Mouse (Mus musculus) liver, embryonic 13.5 days (tissue): ENCODE data around the gene Aqp6. TPM values are rescaled to one million over a fixed set of nuclear protein-coding genes. Genes with fewer than 3 reads are reported as not detected.

Source experiments
- ATAC-seq: fragments of 200-750 bp; cut with Nextera tagmentation; 2 replicates; pipeline ENCODE4 v1.8.0; 2017; ENCODE audit warnings: low read depth, mild to moderate bottlenecking, moderate number of reproducible peaks, moderate library complexity
- DNase-seq: peaks from one replicate; pipeline ENCODE4 v3.0.0; 2022
- H3K27ac ChIP-seq: fragments of 300-500 bp; sonication (generic); 2 replicates; pipeline ENCODE4 v1.5.1; 2015; ENCODE audit warnings: moderate library complexity, mild to moderate bottlenecking, inconsistent platforms
- H3K27me3 ChIP-seq: fragments of 300-500 bp; sonication (generic); 2 replicates; pipeline ENCODE4 v1.6.1; 2015; ENCODE audit warnings: mild to moderate bottlenecking, inconsistent platforms
- H3K36me3 ChIP-seq: fragments of 300-500 bp; sonication (generic); 2 replicates; pipeline ENCODE4 v1.6.1; 2015; ENCODE audit warnings: mild to moderate bottlenecking, inconsistent platforms
- H3K4me1 ChIP-seq: fragments of 300-500 bp; sonication (generic); replicated peaks from 2 replicates; pipeline ENCODE4 v1.6.1; 2015; ENCODE audit warnings: inconsistent platforms
- H3K4me2 ChIP-seq: fragments of 300-500 bp; sonication (generic); 2 replicates; pipeline ENCODE4 v1.6.1; 2015; ENCODE audit warnings: inconsistent platforms, mild to moderate bottlenecking, moderate library complexity
- H3K4me3 ChIP-seq: fragments of 300-500 bp; sonication (generic); replicated peaks from 2 replicates; pipeline ENCODE4 v1.5.1; 2015; ENCODE audit warnings: mild to moderate bottlenecking, inconsistent platforms
- H3K9ac ChIP-seq: fragments of 300-500 bp; sonication (generic); 2 replicates; pipeline ENCODE4 v1.6.1; 2015; ENCODE audit warnings: mild to moderate bottlenecking, inconsistent platforms
- H3K9me3 ChIP-seq: fragments of 300-500 bp; sonication (generic); replicated peaks from 2 replicates; pipeline ENCODE4 v1.6.1; 2016; ENCODE audit warnings: inconsistent platforms
- WGBS: fragments of 180-500 bp; shearing (Covaris S2); methylation state at CpG from one replicate; pipeline ENCODE4 v1.1.7; 2015; ENCODE audit not compliant: insufficient replicate concordance; 5-methylcytosine and 5-hydroxymethylcytosine counted together
- polyA plus RNA-seq: library from polyadenylated mRNA; unstranded; fragments of >200 nt; fragmentation: Nextera tagmentation; extraction: Ambion mirVana; gene quantifications from 2 replicates; pipeline ENCODE4 v1.2.1, GENCODE M21; 2015

The Aqp6 gene
- polyA plus RNA-seq, 1 experiment from 2014 or later = not detected

DNA sequence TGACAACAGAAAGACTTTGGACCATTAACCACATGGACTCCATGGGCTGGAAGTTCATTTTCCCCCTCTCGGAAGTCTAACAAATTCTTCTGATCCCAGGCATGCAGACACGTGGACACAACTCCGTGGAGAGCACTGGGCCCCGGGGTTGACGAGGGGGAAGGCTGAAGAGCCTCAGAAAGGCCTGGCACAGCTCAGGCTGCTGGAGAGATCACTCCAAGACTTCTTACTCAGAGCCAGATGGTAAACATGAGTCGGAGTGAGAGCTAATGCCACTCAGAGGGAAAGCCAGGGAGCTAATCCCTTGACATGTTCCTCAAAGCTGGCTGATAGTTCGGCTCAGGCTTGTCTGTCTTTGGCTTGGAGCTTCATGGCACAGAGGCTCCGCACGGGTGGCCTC, 14.0 kb downstream of the Aqp6 start:
- Histone ChIP-seq H3K4me1 (peaks cover 8% of the 10 kb centered on the region), H3K27ac (no peak overlapping the region), H3K27me3 (peaks cover 50% of the 10 kb centered on the region), H3K9ac (no peak overlapping the region), H3K36me3 (peaks cover 11% of the 10 kb centered on the region), H3K4me2 (no peak overlapping the region), H3K4me3 (no peak overlapping the region), H3K9me3 (0 out of 2 replicates have a peak, but pooled peaks cover 4% of the 10 kb centered on the region)
- DNase-seq (no peak), ATAC-seq (no peak)
- 54% methylated on average over 9 of the region's 9 CpGs for WGBS

DNA sequence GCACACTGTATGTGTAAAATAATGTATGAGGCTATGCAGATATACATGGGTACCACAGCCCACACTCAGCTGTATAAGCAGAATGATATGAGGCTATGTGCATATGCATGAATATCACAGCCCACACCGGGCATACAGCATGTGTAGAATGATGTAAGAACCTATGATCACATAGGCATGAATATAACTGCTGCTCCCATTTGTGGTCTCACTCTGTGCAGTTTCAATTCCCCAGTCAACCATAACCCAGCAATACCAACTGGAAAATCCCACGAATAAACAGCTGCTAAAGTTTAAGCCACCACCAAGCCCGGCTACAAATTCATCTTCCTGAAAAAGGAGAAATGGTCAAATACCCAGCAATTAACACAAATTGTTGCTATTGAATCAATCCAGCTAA, 17.4 kb downstream of the Aqp6 start:
- no peak for ATAC-seq
- H3K9ac ChIP-seq = no peak overlapping the region
- peaks cover 8% of the 10 kb centered on the region for H3K4me1 ChIP-seq
- H3K4me2 ChIP-seq = no peak overlapping the region
- no peak overlapping the region for H3K27ac ChIP-seq
- peaks cover 22% of the 10 kb centered on the region for H3K27me3 ChIP-seq
- 77% methylated on average over 3 of the region's 3 CpGs for WGBS
- peaks cover 44% of the 10 kb centered on the region for H3K36me3 ChIP-seq
- H3K9me3 ChIP-seq = no peaks in the 10 kb centered on the region
- no peak overlapping the region for H3K4me3 ChIP-seq
- DNase-seq = no peak

DNA sequence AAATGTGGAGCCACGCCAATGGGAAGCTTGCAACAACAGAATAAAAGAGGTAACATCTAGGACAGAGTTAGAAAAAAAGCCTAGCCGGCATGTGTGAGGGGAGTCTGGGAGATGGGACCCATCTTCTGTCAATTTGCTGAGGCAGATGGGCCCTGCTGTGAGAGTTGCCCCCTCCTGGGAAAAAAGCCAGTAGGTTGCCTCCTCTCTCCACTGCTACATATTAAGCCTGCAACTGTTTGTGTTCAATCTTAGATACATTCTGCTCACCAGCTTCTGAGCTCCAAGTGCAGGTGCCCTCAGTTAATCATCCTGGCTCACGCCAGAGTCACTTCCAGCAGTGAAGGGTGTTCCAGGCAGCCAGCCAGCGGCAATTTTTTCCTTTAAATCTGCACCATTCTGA, 18.6 kb downstream of the Aqp6 start:
- no peaks in the 10 kb centered on the region for H3K9me3 ChIP-seq
- ATAC-seq (no peak), DNase-seq (no peak)
- H3K4me1 ChIP-seq = peaks cover 7% of the 10 kb centered on the region
- H3K27me3 ChIP-seq = peaks cover 9% of the 10 kb centered on the region
- no peak overlapping the region for H3K9ac ChIP-seq
- H3K4me2 ChIP-seq = no peak overlapping the region
- H3K4me3 ChIP-seq = no peak overlapping the region
- peaks cover 56% of the 10 kb centered on the region for H3K36me3 ChIP-seq
- WGBS = 85% methylated on average over 4 of the region's 4 CpGs
- H3K27ac ChIP-seq = no peak overlapping the region

DNA sequence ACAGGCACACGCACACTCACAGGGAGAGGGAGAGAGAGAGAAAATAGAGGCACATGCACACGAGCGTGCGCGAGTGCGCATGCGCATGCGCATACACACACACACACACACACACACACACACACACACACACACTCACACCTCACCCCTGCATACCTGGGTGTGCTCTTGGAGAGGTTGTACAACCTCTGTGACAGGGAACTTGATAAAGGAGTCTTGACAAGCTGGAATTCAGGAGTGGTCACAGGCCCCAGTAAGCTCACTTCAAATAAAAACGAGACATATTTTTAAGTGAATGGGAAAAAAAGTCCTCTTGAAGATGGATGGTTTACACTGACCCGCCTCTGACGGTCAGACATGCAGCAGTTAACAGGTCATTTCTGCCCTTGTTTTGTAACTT, 20.9 kb downstream of the Aqp6 start:
- H3K36me3 ChIP-seq = peaks cover 78% of the 10 kb centered on the region
- H3K4me2 ChIP-seq = no peak overlapping the region
- no peak overlapping the region for H3K9ac ChIP-seq
- 96% methylated on average over 11 of the region's 11 CpGs for WGBS
- no peaks in the 10 kb centered on the region for H3K4me1 ChIP-seq
- no peaks in the 10 kb centered on the region for H3K9me3 ChIP-seq
- no peak for ATAC-seq
- no peaks in the 10 kb centered on the region for H3K27me3 ChIP-seq
- H3K27ac ChIP-seq = no peak overlapping the region
- no peak for DNase-seq
- H3K4me3 ChIP-seq = no peak overlapping the region

DNA sequence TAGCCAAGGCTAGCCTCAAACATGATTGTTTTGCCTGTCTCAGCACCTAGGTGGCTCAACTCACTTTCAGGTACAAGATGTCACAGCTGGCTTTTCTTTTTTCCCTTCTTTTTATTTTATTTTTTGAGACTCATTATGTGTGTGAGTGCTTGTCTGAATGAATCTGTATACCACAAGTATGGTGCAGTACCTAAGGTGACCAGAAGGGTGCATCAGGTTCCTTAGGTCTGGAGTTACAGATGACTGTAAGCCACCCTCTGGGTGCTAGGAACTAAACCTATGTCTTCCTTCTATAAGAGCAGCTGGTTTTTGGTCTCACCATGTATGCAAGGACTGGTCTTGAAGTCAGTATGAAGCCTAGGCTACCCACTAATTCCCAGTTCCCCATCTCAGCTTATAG, 30.4 kb downstream of the Aqp6 start:
- no peak overlapping the region for H3K4me2 ChIP-seq
- no peaks in the 10 kb centered on the region for H3K4me1 ChIP-seq
- peaks cover 99% of the 10 kb centered on the region for H3K36me3 ChIP-seq
- no peak overlapping the region for H3K4me3 ChIP-seq
- no peak overlapping the region for H3K9ac ChIP-seq
- H3K27ac ChIP-seq = no peak overlapping the region
- ATAC-seq (no peak), DNase-seq (no peak)
- no peaks in the 10 kb centered on the region for H3K27me3 ChIP-seq
- H3K9me3 ChIP-seq = no peaks in the 10 kb centered on the region

DNA sequence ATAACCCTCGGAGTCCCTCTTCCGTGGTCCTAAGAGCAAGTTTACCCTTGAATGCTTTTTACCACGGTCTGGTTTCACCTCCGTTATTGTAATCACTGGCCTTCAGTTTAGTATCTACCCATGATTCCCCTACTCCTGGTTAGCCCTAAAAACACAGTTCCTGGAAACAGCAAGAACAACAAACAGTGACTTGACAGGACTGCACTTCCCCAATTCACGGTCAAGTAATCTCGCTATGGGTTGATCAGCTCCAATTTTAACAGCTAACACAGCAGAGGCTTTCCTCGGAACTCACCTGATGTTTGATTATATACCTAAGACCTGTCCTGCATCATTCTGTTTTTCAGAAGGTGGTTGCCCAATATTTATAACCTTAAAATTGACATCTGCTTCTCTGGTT, 33.5 kb downstream of the Aqp6 start:
- Histone ChIP-seq H3K4me1 (no peaks in the 10 kb centered on the region), H3K27me3 (no peaks in the 10 kb centered on the region), H3K9ac (no peak overlapping the region), H3K4me2 (no peak overlapping the region), H3K27ac (no peak overlapping the region), H3K36me3 (peaks cover 99% of the 10 kb centered on the region), H3K4me3 (no peak overlapping the region), H3K9me3 (no peaks in the 10 kb centered on the region)
- DNase-seq (no peak), ATAC-seq (no peak)
- 80% methylated on average over 7 of the region's 7 CpGs for WGBS

DNA sequence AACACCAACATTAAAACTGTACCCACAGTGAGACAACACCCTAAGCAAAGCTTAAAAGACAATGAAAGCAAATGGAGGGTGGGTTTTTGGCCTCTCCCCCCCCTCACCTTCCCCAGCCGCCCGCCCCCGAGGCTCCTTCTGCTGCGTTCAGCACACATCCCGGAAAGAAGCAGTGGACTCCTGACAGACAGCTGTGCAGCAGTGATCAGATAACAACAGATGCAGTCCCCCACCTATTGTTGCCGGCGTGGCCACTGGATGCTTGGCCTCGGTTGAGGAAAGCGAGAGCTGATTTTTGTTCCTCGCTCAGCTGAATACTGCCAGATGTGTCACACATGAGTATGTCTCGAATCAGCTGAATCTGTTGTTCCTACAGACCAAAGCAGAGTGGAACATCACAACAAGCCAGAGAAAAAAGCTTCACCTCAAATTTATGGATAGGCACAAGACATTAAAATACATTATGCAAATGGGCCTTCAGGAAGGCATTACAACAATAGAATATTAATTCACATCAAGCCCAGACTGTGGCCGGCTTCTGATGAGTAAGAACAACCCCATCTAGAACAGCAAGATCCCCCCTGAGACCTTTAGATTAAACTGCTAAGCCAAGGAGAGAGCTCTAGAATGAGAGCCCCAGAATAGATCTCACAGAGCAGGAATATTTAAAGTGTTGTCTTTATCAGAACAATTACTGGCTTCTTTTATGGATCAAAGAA, 36.4 kb downstream of the Aqp6 start:
- Histone ChIP-seq H3K4me1 (no peaks in the 10 kb centered on the region), H3K9me3 (no peaks in the 10 kb centered on the region), H3K36me3 (peaks cover 99% of the 10 kb centered on the region), H3K4me3 (no peak overlapping the region), H3K9ac (no peak overlapping the region), H3K27ac (no peak overlapping the region), H3K4me2 (no peak overlapping the region), H3K27me3 (no peaks in the 10 kb centered on the region)
- ATAC-seq = no peak
- no peak for DNase-seq
- 87% methylated on average over 12 of the region's 12 CpGs for WGBS

DNA sequence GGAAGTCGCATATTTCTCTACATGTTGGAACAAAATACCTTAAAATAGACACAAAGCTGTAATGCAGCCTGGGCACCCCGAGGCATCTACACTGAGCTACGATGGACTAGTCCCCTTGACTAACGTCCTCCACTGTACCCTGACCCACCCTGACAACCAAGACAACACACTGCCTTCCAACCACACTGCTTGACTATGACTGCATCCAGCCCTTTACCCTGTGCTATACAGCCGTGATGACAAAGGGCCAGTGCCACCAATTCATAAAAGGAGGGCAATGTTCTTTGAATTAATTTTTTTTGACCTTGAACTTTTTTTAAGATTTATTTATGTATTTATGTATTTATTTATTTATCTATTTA, 36.9 kb downstream of the Aqp6 start:
- no peak for DNase-seq
- H3K9ac ChIP-seq = no peak overlapping the region
- no peak overlapping the region for H3K4me3 ChIP-seq
- no peaks in the 10 kb centered on the region for H3K27me3 ChIP-seq
- no peak overlapping the region for H3K4me2 ChIP-seq
- 90% methylated on average over 5 of the region's 5 CpGs for WGBS
- no peaks in the 10 kb centered on the region for H3K9me3 ChIP-seq
- H3K4me1 ChIP-seq = no peaks in the 10 kb centered on the region
- H3K27ac ChIP-seq = no peak overlapping the region
- H3K36me3 ChIP-seq = peaks cover 97% of the 10 kb centered on the region
- ATAC-seq = no peak

DNA sequence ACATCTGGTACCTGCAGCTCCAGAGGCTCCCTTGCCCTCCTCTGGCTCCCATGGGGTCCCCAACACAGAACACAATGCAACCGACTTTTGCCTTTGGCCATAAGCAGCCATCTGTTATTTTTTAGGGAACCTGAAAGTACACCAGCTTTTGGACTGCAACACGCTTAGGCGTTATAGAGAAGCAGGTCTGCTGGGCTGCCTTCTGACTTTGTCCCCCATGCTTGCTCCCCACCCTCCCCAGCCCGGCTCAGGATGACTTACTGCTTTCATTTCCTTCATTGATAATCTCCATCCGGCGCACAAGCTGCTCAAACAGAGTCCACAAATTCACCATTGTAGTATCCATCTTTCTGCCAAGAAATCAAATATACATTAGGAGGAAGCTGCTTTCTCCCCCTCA, 41.4 kb downstream of the Aqp6 start:
- Histone ChIP-seq H3K9me3 (no peaks in the 10 kb centered on the region), H3K9ac (no peak overlapping the region), H3K4me3 (no peak overlapping the region), H3K4me2 (no peak overlapping the region), H3K27ac (no peak overlapping the region), H3K36me3 (peaks cover 61% of the 10 kb centered on the region), H3K27me3 (no peaks in the 10 kb centered on the region), H3K4me1 (peaks cover 34% of the 10 kb centered on the region)
- ATAC-seq (no peak), DNase-seq (no peak)
- 81% methylated on average over 6 of the region's 6 CpGs for WGBS

DNA sequence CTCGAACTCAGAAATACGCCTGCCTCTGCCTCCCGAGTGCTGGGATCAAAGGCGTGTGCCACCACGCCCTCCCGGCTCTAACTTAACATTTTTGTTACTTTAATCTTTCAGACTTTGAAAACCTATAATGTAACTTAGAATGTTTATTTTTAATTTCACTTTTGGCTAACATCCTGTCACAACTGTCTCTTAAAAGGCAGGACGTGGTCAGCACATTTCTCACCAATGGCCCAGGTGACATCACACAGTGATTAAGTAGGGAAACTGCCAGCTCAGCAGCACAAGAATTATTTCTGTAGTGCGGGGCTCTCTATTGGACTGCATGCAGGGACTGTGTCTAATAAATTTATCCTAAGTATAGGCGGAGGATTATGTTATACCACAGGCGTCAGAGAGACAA, 42.6 kb downstream of the Aqp6 start:
- Histone ChIP-seq H3K36me3 (peaks cover 49% of the 10 kb centered on the region), H3K27ac (no peak overlapping the region), H3K27me3 (no peaks in the 10 kb centered on the region), H3K9ac (no peak overlapping the region), H3K4me1 (peaks cover 46% of the 10 kb centered on the region), H3K9me3 (no peaks in the 10 kb centered on the region), H3K4me2 (no peak overlapping the region), H3K4me3 (no peak overlapping the region)
- ATAC-seq (no peak), DNase-seq (no peak)
- WGBS = 81% methylated on average over 10 of the region's 10 CpGs

DNA sequence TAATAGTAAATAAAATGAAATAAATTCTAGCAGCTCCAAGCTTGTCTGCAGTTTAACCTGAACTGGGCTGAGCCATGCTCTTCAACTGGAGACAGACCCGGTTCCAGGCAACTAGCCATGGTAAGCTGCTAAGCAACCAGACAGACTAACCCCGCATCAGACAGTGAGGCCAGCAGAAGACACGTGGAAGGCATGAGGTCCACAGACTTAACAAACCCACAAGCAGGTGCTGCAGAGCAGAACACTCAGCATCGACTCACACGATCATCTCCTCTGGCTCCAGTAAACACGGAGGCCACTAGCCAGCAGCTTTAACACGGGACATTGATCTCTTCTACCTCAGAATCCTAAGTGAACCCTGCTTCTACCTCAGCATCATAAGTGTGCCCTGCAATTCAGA, 43.6 kb downstream of the Aqp6 start:
- no peak overlapping the region for H3K4me2 ChIP-seq
- ATAC-seq (no peak), DNase-seq (no peak)
- no peaks in the 10 kb centered on the region for H3K9me3 ChIP-seq
- H3K27ac ChIP-seq = peak overlapping the region; percentile 18; the same call in 1 of the 2 replicates
- no peak overlapping the region for H3K4me3 ChIP-seq
- no peak overlapping the region for H3K9ac ChIP-seq
- H3K4me1 ChIP-seq = peaks cover 56% of the 10 kb centered on the region
- 78% methylated on average over 7 of the region's 7 CpGs for WGBS
- H3K27me3 ChIP-seq = no peaks in the 10 kb centered on the region
- peaks cover 42% of the 10 kb centered on the region for H3K36me3 ChIP-seq

DNA sequence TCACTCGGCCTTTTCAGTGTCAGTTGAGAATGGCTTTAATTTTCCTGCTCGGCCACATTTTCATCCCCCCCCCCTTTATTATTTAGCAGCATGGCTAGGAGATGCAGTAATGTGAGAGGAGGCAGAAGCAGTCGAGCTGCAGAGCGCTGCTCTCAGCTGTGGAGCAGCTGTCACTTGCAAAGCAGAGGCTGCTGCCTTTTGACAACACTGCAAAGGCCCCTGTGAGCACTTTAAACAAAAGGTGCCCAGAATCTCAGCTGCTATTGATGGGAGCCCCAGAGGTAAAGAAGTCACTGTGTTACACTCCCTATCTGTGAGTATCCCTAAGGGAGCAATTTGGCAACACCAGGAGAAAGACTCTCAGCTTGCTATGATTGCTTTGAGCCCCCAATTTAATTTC, 47.1 kb downstream of the Aqp6 start:
- Histone ChIP-seq H3K9ac (peak overlapping the region; percentile 40; the same call in 1 of the 2 replicates), H3K4me1 (peaks cover 85% of the 10 kb centered on the region), H3K9me3 (no peaks in the 10 kb centered on the region), H3K27ac (no peak overlapping the region), H3K36me3 (0 out of 2 replicates have a peak, but pooled peaks cover 11% of the 10 kb centered on the region), H3K27me3 (peaks cover 10% of the 10 kb centered on the region), H3K4me2 (peak overlapping the region; percentile 28), H3K4me3 (no peak overlapping the region)
- DNase-seq (no peak), ATAC-seq (no peak)
- 73% methylated on average over 4 of the region's 4 CpGs for WGBS
